Mouse (Mus musculus) lung, embryonic 16.5 days (tissue): Measurements from ENCODE around the gene Fbln7. TPM values are rescaled to one million over a fixed set of nuclear protein-coding genes. Genes with fewer than 3 reads are reported as not detected.
A peak's percentile ranks its signal among the peaks of the same experiment; 100 is the strongest.

ENCODE experiments used
- ATAC-seq: fragments of 200-750 bp; cut with Nextera tagmentation; 2 replicates; pipeline ENCODE4 v1.8.0; 2017; ENCODE audit warnings: low read depth, mild to moderate bottlenecking, moderate library complexity
- H3K27ac ChIP-seq: fragments of 300-500 bp; sonication (generic); 2 replicates; pipeline ENCODE4 v1.5.1; 2014; ENCODE audit warnings: mild to moderate bottlenecking, control low read depth, low read length
- H3K27me3 ChIP-seq: fragments of 300-500 bp; sonication (generic); 2 replicates; pipeline ENCODE4 v1.6.1; 2014; ENCODE audit warnings: low read depth, low read length, mixed read lengths; ENCODE audit not compliant: control insufficient read depth, insufficient read depth
- H3K36me3 ChIP-seq: fragments of 300-500 bp; sonication (generic); 2 replicates; pipeline ENCODE4 v1.6.1; 2014; ENCODE audit warnings: low read length; ENCODE audit not compliant: control insufficient read depth, insufficient read depth
- H3K4me1 ChIP-seq: fragments of 300-500 bp; sonication (generic); replicated peaks from 2 replicates; pipeline ENCODE4 v1.6.1; 2014; ENCODE audit warnings: low read length, mixed read lengths; ENCODE audit not compliant: control insufficient read depth, insufficient read depth
- H3K4me2 ChIP-seq: fragments of 300-500 bp; sonication (generic); 2 replicates; pipeline ENCODE4 v1.6.1; 2014; ENCODE audit warnings: low read depth, low read length, control low read depth
- H3K4me3 ChIP-seq: fragments of 300-500 bp; sonication (generic); 2 replicates; pipeline ENCODE4 v1.5.1; 2014; ENCODE audit warnings: mild to moderate bottlenecking, low read length, control low read depth
- H3K9ac ChIP-seq: fragments of 300-500 bp; sonication (generic); 2 replicates; pipeline ENCODE4 v1.6.1; 2014; ENCODE audit warnings: low read length, control low read depth
- H3K9me3 ChIP-seq: fragments of 300-500 bp; sonication (generic); 2 replicates; pipeline ENCODE4 v1.6.1; 2016; ENCODE audit warnings: low read length; ENCODE audit not compliant: control insufficient read depth
- WGBS: fragments of 180-500 bp; shearing (Covaris S2); extraction: QIAGEN DNeasy Blood & Tissue Kit; methylation state at CpG from one replicate; pipeline ENCODE4 v1.1.7; 2014; 5-methylcytosine and 5-hydroxymethylcytosine counted together
- microRNA-seq: library from miRNA; unstranded; fragments of <30 nt; microRNA quantifications from one replicate; pipeline ENCODE4, GENCODE M21; 2016
- polyA plus RNA-seq: library from polyadenylated mRNA; unstranded; fragments of >200 nt; fragmentation: Nextera tagmentation; extraction: Ambion mirVana; gene quantifications from 2 replicates; pipeline ENCODE4 v1.2.1, GENCODE M21; 2015

The Fbln7 gene
- polyA plus RNA-seq, 1 experiment from 2014 or later, result 8.0 TPM

GRCm38 (mm10) chr2:128936256-128936655 is 73.5 kb downstream of the Fbln7 start:
- no peak for ATAC-seq
- H3K4me2 ChIP-seq, result no peak overlapping the region
- H3K4me1 ChIP-seq, result no peaks in the 10 kb centered on the region
- WGBS, result 66% methylated on average over 3 of the region's 3 CpGs
- no peak overlapping the region for H3K27ac ChIP-seq
- no peaks in the 10 kb centered on the region for H3K9me3 ChIP-seq
- H3K9ac ChIP-seq, result no peak overlapping the region
- H3K4me3 ChIP-seq, result no peak overlapping the region
- H3K27me3 ChIP-seq, result no peaks in the 10 kb centered on the region
- H3K36me3 ChIP-seq, result peaks cover 4% of the 10 kb centered on the region; the same call in 1 of the 2 replicates

GRCm38 (mm10) chr2:128943538-128944528 is 81.1 kb downstream of the Fbln7 start, which contains the start of gene Zc3h8:
TSS of gene Zc3h8 (minus strand) at chr2:128944077.
- Histone ChIP-seq H3K9me3 (no peaks in the 10 kb centered on the region), H3K27ac (peak within 1 kb of the TSS; percentile 90), H3K4me2 (peak within 1 kb of the TSS; percentile 84), H3K4me3 (peak within 1 kb of the TSS; percentile 81), H3K9ac (peak within 1 kb of the TSS; percentile 80), H3K27me3 (no peaks in the 10 kb centered on the region), H3K4me1 (no peaks in the 10 kb centered on the region), H3K36me3 (no peaks in the 10 kb centered on the region)
- ATAC-seq, result peak; percentile 96
- WGBS, result 1% methylated on average over 65 of the region's 65 CpGs

Small RNA genes within 50 kb of the gene (microRNA-seq; reads per million reads assigned to microRNA genes)
- not detected for gene Gm22859

Other genes with a start within 250 kb of the Fbln7 start
- gene Anapc1, start 175.6 kb upstream of the Fbln7 start, polyA plus RNA-seq, result 56.8 and 60.7 TPM in 2 replicates
- gene Mertk, start 164.0 kb upstream of the Fbln7 start, polyA plus RNA-seq, result 7.8 and 9.2 TPM in 2 replicates
- gene Tmem87b, start 44.9 kb upstream of the Fbln7 start, polyA plus RNA-seq, result 35.0 and 35.4 TPM in 2 replicates
- gene Zc3h8, start 81.1 kb downstream of the Fbln7 start, polyA plus RNA-seq, result 6.4 and 7.2 TPM in 2 replicates
- 1.2 and 1.3 TPM in 2 replicates for gene Zc3h6, start 104.4 kb downstream of the Fbln7 start, polyA plus RNA-seq
- 12.0 and 13.1 TPM in 2 replicates for gene Gm10762, start 104.7 kb downstream of the Fbln7 start, polyA plus RNA-seq
- gene Vinac1, start 185.2 kb downstream of the Fbln7 start, polyA plus RNA-seq, result 0.23 and 0.25 TPM in 2 replicates
- gene Ttl, start 203.0 kb downstream of the Fbln7 start, polyA plus RNA-seq, result 11.8 and 12.2 TPM in 2 replicates
- 20.2 and 22.4 TPM in 2 replicates for gene Polr1b, start 238.0 kb downstream of the Fbln7 start, polyA plus RNA-seq